Mouse (Mus musculus) limb, embryonic 15.5 days (tissue): Measurements from ENCODE around the gene H2afy2. TPM values are rescaled to one million over a fixed set of nuclear protein-coding genes. Genes with fewer than 3 reads are reported as not detected.

ENCODE experiments used
- ATAC-seq: fragments of 200-750 bp; cut with Nextera tagmentation; 2 replicates; pipeline ENCODE4 v1.8.0; 2017; ENCODE audit warnings: low read depth, moderate TSS enrichment; ENCODE audit not compliant: insufficient number of reproducible peaks, low FRiP score, low TSS enrichment
- H3K27ac ChIP-seq: fragments of 300-500 bp; sonication (generic); 2 replicates; pipeline ENCODE4 v1.5.1; 2015; ENCODE audit warnings: moderate library complexity, mild to moderate bottlenecking, inconsistent platforms
- H3K27me3 ChIP-seq: fragments of 300-500 bp; sonication (generic); 2 replicates; pipeline ENCODE4 v1.6.1; 2015; ENCODE audit warnings: inconsistent platforms
- H3K36me3 ChIP-seq: fragments of 300-500 bp; sonication (generic); 2 replicates; pipeline ENCODE4 v1.6.1; 2015; ENCODE audit warnings: inconsistent platforms
- H3K4me1 ChIP-seq: fragments of 300-500 bp; sonication (generic); 2 replicates; pipeline ENCODE4 v1.6.1; 2015; ENCODE audit warnings: inconsistent platforms
- H3K4me2 ChIP-seq: fragments of 300-500 bp; sonication (generic); 2 replicates; pipeline ENCODE4 v1.6.1; 2015; ENCODE audit warnings: mild to moderate bottlenecking, inconsistent platforms
- H3K4me3 ChIP-seq: fragments of 300-500 bp; sonication (generic); 2 replicates; pipeline ENCODE4 v1.5.1; 2015; ENCODE audit warnings: mild to moderate bottlenecking, inconsistent platforms
- H3K9ac ChIP-seq: fragments of 300-500 bp; sonication (generic); 2 replicates; pipeline ENCODE4 v1.6.1; 2015; ENCODE audit warnings: inconsistent platforms
- H3K9me3 ChIP-seq: fragments of 300-500 bp; sonication (generic); 2 replicates; pipeline ENCODE4 v1.6.1; 2016; ENCODE audit warnings: inconsistent platforms
- WGBS: fragments of 180-500 bp; shearing (Covaris S2); methylation state at CpG from one replicate; pipeline ENCODE4 v1.1.7; 2015; 5-methylcytosine and 5-hydroxymethylcytosine counted together
- polyA plus RNA-seq: library from polyadenylated mRNA; unstranded; fragments of >200 nt; fragmentation: Nextera tagmentation; extraction: Ambion mirVana; gene quantifications from 2 replicates; pipeline ENCODE4 v1.2.1, GENCODE M21; 2015

The H2afy2 gene
- polyA plus RNA-seq, 1 experiment from 2014 or later: 144 TPM

- Histone ChIP-seq H3K9ac (no peak overlapping the region), H3K27me3 (no peaks in the 10 kb centered on the region), H3K4me2 (no peak overlapping the region), H3K9me3 (no peaks in the 10 kb centered on the region), H3K4me3 (no peak overlapping the region), H3K27ac (no peak overlapping the region), H3K4me1 (no peaks in the 10 kb centered on the region), H3K36me3 (peaks cover 92% of the 10 kb centered on the region)
- ATAC-seq: no peak
- WGBS: 94% methylated on average over 8 of the region's 8 CpGs
These were observed 41.6 kb downstream of the H2afy2 start for GRCm38 (mm10) chr10:61742336-61742735.

DNA sequence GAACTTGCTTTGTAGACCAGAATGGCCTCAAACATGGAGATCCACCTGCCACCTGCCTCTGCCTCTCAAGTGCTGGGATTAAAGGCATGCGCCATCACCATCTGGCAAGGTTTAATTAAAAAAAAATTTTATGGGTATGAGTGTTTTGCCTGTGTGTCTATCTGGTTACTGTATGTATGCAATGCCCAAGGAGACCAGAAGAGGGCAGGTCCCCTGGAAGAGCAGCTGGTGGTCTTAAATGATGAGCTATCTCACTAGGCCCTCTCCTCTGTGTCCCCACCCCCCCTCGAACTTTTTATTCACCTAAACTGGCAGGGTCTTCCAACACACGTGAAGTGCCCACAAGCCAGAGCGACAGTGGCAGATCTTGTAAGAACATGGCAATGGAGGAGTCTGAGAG lies 42.1 kb downstream of the H2afy2 start:
- Histone ChIP-seq H3K4me2 (no peak overlapping the region), H3K27ac (no peak overlapping the region), H3K4me1 (no peaks in the 10 kb centered on the region), H3K36me3 (peaks cover 89% of the 10 kb centered on the region), H3K9ac (no peak overlapping the region), H3K4me3 (no peak overlapping the region), H3K9me3 (no peaks in the 10 kb centered on the region), H3K27me3 (no peaks in the 10 kb centered on the region)
- WGBS: 78% methylated on average over 4 of the region's 4 CpGs
- ATAC-seq: no peak

DNA sequence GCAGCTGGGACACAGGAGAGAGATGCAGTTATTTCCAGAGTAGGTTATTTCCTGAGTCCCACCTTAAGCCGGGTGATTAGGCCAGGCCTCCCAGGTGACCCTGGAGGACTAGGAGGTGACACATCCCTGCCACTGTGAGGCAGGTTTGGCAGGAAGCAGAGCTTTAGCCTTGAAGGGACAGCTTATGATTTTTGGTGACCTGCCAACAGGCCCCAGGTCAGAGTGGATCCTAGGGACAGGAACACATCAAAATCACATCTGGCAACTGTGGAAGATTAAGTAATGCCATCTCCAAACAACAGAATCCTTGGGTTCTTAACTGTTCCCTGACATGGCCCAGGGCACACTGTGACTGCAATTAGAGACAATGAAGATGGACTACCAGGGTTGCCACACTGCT lies 42.6 kb downstream of the H2afy2 start:
- no peaks in the 10 kb centered on the region for H3K27me3 ChIP-seq

DNA sequence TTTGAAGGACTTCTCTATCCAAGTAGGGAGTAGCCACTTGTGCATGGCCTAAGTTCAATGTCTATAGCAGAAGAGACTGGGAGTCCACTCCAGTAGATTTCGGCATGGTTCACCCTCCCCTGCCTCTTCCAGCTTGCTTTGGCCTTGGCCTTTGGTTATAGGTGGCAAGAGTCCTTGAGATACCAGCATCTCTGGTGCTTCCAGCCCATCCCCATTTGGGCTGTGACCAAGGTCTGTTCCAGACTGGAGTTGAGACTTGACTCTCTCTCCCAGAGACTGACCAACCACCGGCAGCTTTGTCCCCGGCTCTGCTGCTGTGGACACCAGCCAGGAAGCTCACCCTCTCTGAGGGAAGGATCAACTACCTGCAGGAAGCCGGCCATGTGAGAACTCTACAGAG lies 45.8 kb downstream of the H2afy2 start:
- H3K36me3 ChIP-seq: peaks cover 53% of the 10 kb centered on the region
- no peak overlapping the region for H3K4me2 ChIP-seq
- no peak for ATAC-seq
- no peaks in the 10 kb centered on the region for H3K9me3 ChIP-seq
- no peak overlapping the region for H3K4me3 ChIP-seq
- no peak overlapping the region for H3K27ac ChIP-seq
- 89% methylated on average over 4 of the region's 4 CpGs for WGBS
- no peaks in the 10 kb centered on the region for H3K4me1 ChIP-seq
- H3K9ac ChIP-seq: no peak overlapping the region
- H3K27me3 ChIP-seq: no peaks in the 10 kb centered on the region

More for the DNA sequence above, 42.6 kb downstream of the H2afy2 start:
- no peak for ATAC-seq
- Histone ChIP-seq H3K4me2 (no peak overlapping the region), H3K9me3 (no peaks in the 10 kb centered on the region), H3K4me1 (no peaks in the 10 kb centered on the region), H3K4me3 (no peak overlapping the region), H3K36me3 (peaks cover 84% of the 10 kb centered on the region), H3K9ac (no peak overlapping the region), H3K27ac (no peak overlapping the region)
- 89% methylated on average over 1 of the region's 1 CpGs for WGBS

DNA sequence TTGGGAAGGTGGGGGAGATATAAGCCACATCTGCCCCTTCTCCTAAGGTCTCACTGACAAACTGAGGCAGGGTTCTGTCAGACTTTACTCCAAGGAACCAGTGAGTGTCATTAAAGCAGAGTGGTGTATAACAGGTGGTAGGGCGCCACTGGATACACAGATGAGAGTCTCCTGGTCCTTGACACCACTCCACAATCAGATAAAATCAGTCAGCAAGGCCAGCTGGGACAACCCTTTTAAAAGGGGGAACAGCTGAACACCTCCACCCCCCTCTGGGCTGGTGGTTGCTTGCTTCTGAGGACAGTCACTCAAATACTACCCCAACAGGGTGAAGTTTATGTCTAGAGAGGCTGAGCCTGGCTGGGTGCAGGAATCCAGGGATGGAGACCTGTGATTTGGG lies 46.4 kb downstream of the H2afy2 start:
- Histone ChIP-seq H3K4me2 (no peak overlapping the region), H3K9ac (no peak overlapping the region), H3K27ac (no peak overlapping the region), H3K36me3 (peaks cover 47% of the 10 kb centered on the region), H3K4me3 (no peak overlapping the region), H3K27me3 (no peaks in the 10 kb centered on the region), H3K4me1 (no peaks in the 10 kb centered on the region), H3K9me3 (no peaks in the 10 kb centered on the region)
- ATAC-seq: no peak
- 78% methylated on average over 1 of the region's 1 CpGs for WGBS

DNA sequence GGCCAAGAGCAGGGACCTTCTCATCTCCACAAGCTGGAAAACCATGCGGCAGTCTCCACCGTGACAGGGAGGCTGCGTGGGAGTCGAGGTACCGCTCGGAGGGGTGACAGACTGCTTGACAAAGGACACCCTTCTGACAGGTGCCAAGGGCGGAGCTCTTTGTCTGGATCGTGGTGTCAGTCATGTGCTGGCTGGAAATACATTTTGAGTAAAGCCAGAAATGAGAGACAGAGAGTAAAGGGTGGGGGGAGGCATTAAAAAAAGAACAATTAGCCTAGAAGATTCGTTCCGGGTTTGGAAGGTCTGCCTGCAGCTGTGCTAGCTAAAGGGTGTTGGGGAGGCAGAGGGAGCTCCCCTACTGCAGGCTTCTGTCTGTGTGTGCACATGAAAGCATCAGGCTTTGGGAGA lies 47.3 kb downstream of the H2afy2 start:
- Histone ChIP-seq H3K36me3 (peaks cover 39% of the 10 kb centered on the region), H3K27ac (no peak overlapping the region)
- no peak for ATAC-seq

GRCm38 (mm10) chr10:61734377-61734776 lies 49.6 kb downstream of the H2afy2 start:
- H3K4me3 ChIP-seq: no peak overlapping the region
- no peaks in the 10 kb centered on the region for H3K9me3 ChIP-seq
- no peak overlapping the region for H3K9ac ChIP-seq
- no peak for ATAC-seq
- H3K36me3 ChIP-seq: peaks cover 20% of the 10 kb centered on the region
- 42% methylated on average over 3 of the region's 3 CpGs for WGBS
- H3K4me2 ChIP-seq: no peak overlapping the region
- no peaks in the 10 kb centered on the region for H3K4me1 ChIP-seq
- H3K27me3 ChIP-seq: no peaks in the 10 kb centered on the region
- no peak overlapping the region for H3K27ac ChIP-seq

More for the DNA sequence above, 47.3 kb downstream of the H2afy2 start:
- Histone ChIP-seq H3K9me3 (no peaks in the 10 kb centered on the region), H3K4me1 (no peaks in the 10 kb centered on the region), H3K4me2 (no peak overlapping the region), H3K27me3 (no peaks in the 10 kb centered on the region), H3K9ac (no peak overlapping the region), H3K4me3 (no peak overlapping the region)
- WGBS: 70% methylated on average over 10 of the region's 10 CpGs

- H3K4me1 ChIP-seq: no peaks in the 10 kb centered on the region
- 94% methylated on average over 6 of the region's 6 CpGs for WGBS
- ATAC-seq: no peak
- H3K27ac ChIP-seq: no peak overlapping the region
- peaks cover 9% of the 10 kb centered on the region; the same call in 1 of the 2 replicates for H3K36me3 ChIP-seq
- H3K4me2 ChIP-seq: no peak overlapping the region
- H3K9me3 ChIP-seq: no peaks in the 10 kb centered on the region
- H3K9ac ChIP-seq: no peak overlapping the region
- no peak overlapping the region for H3K4me3 ChIP-seq
- no peaks in the 10 kb centered on the region for H3K27me3 ChIP-seq
These were observed 53.8 kb downstream of the H2afy2 start for GRCm38 (mm10) chr10:61730171-61730570.

- Histone ChIP-seq H3K4me3 (no peak overlapping the region), H3K9me3 (no peaks in the 10 kb centered on the region), H3K27me3 (no peaks in the 10 kb centered on the region), H3K27ac (no peak overlapping the region), H3K36me3 (peaks cover 9% of the 10 kb centered on the region; the same call in 1 of the 2 replicates), H3K4me1 (no peaks in the 10 kb centered on the region), H3K9ac (no peak overlapping the region), H3K4me2 (no peak overlapping the region)
- WGBS: 36% methylated on average over 11 of the region's 11 CpGs
- no peak for ATAC-seq
These were observed 54.8 kb downstream of the H2afy2 start for GRCm38 (mm10) chr10:61729181-61729580.

- no peak for ATAC-seq
- H3K9ac ChIP-seq: no peak overlapping the region
- no peaks in the 10 kb centered on the region for H3K4me1 ChIP-seq
- no peaks in the 10 kb centered on the region for H3K9me3 ChIP-seq
- H3K27me3 ChIP-seq: no peaks in the 10 kb centered on the region
- 65% methylated on average over 6 of the region's 6 CpGs for WGBS
- H3K36me3 ChIP-seq: peaks cover 5% of the 10 kb centered on the region; the same call in 1 of the 2 replicates
- no peak overlapping the region for H3K4me2 ChIP-seq
- H3K27ac ChIP-seq: no peak overlapping the region
- no peak overlapping the region for H3K4me3 ChIP-seq
These were observed 60.7 kb downstream of the H2afy2 start for GRCm38 (mm10) chr10:61723271-61723670.

GRCm38 (mm10) chr10:61722215-61722614 lies 61.7 kb downstream of the H2afy2 start:
- H3K4me2 ChIP-seq: no peak overlapping the region
- no peak overlapping the region for H3K4me3 ChIP-seq
- H3K27me3 ChIP-seq: no peaks in the 10 kb centered on the region
- WGBS: 76% methylated on average over 3 of the region's 3 CpGs
- H3K4me1 ChIP-seq: no peaks in the 10 kb centered on the region
- no peak overlapping the region for H3K9ac ChIP-seq
- H3K36me3 ChIP-seq: no peaks in the 10 kb centered on the region
- no peak overlapping the region for H3K27ac ChIP-seq
- ATAC-seq: no peak
- H3K9me3 ChIP-seq: no peaks in the 10 kb centered on the region

- ATAC-seq: no peak
- Histone ChIP-seq H3K9me3 (no peaks in the 10 kb centered on the region), H3K27ac (no peak overlapping the region), H3K27me3 (no peaks in the 10 kb centered on the region), H3K4me1 (peaks cover 7% of the 10 kb centered on the region), H3K9ac (no peak overlapping the region), H3K4me3 (no peak overlapping the region), H3K36me3 (no peaks in the 10 kb centered on the region), H3K4me2 (no peak overlapping the region)
- WGBS: 89% methylated on average over 7 of the region's 7 CpGs
These were observed 63.6 kb downstream of the H2afy2 start for GRCm38 (mm10) chr10:61720331-61720730.
